ENCODE assay signal across 15 mouse cellular contexts in the genomic region with DNA sequence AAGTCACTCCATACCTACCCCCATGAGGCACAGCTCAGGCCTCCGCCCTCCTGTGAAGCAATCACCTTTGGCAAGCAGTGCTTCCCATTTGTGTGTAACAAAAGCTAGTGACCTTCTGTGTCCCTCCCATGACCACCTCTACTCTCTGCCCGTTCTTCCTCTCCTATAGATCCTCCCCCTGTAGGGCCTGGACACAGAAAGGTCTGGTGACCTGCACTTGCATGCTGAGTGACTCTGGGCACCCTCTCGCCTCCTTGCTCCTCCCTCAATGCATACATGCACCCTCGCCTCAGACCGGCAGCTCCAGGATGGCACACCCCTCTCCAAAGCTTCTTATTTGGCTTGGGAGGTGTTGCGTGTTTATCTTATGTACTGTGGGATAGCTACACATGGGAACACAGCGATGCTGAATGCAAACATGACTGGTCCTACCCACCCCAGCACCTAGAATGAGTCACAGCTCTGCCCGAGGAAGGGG. TPM values are rescaled to one million over a fixed set of nuclear protein-coding genes. Genes with fewer than 3 reads are reported as not detected.
DNase-seq lines count a peak whose midpoint lies in the region; ATAC-seq and TF ChIP-seq lines count a peak whose summit lies in the region.
"Had no signal": no experiment of that assay in that cellular context is flagged by ENCODE, and none has a peak within 500 bp of the region (broad histone marks: within the 10 kb centered on the region; RNA-seq: fewer than 3 reads in every experiment).

No protein-coding gene starts in this region.

- no peak overlapping the region for H3K9ac ChIP-seq in intestine, postnatal 0 days (ENCODE audit: low read depth, low read length)
- H3K9ac ChIP-seq in stomach, embryonic 16.5 days (ENCODE audit: low read length) = no peak overlapping the region
- H3K9ac ChIP-seq in forebrain, embryonic 13.5 days = no peak overlapping the region
- H3K9ac ChIP-seq in forebrain, postnatal 0 days = no peak overlapping the region
- H3K9ac ChIP-seq: embryonic facial prominence, embryonic 13.5 days had no signal

- H3K4me3 ChIP-seq in kidney, adult 2 months (ENCODE audit: insufficient read depth, low read depth, low read length) = no peak overlapping the region
- no peak overlapping the region for H3K4me3 ChIP-seq in intestine, postnatal 0 days (ENCODE audit: low read depth, low read length)
- no peak overlapping the region for H3K4me3 ChIP-seq in stomach, embryonic 16.5 days (replicated peaks; ENCODE audit: low read length)
- no peak overlapping the region for H3K4me3 ChIP-seq in forebrain, embryonic 13.5 days
- H3K4me3 ChIP-seq in forebrain, postnatal 0 days (ENCODE audit: low read depth, low read length) = no peak overlapping the region
- H3K4me3 ChIP-seq: embryonic facial prominence, embryonic 13.5 days had no signal

- no peak overlapping the region for H3K4me2 ChIP-seq in intestine, postnatal 0 days (replicated peaks; ENCODE audit: low read depth)
- H3K4me2 ChIP-seq in stomach, embryonic 16.5 days (ENCODE audit: low read depth, low read length) = no peak overlapping the region
- H3K4me2 ChIP-seq in forebrain, embryonic 13.5 days = no peak overlapping the region
- no peak overlapping the region for H3K4me2 ChIP-seq in forebrain, postnatal 0 days (ENCODE audit: low read depth)
- H3K4me2 ChIP-seq: embryonic facial prominence, embryonic 13.5 days had no signal

- no peaks in the 10 kb centered on the region for H3K9me3 ChIP-seq in intestine, postnatal 0 days (ENCODE audit: control insufficient read depth)
- no peaks in the 10 kb centered on the region for H3K9me3 ChIP-seq in stomach, embryonic 16.5 days (replicated peaks; ENCODE audit: control insufficient read depth, low read length)
- H3K9me3 ChIP-seq in forebrain, embryonic 13.5 days (replicated peaks) = no peaks in the 10 kb centered on the region
- no peaks in the 10 kb centered on the region for H3K9me3 ChIP-seq in forebrain, postnatal 0 days (ENCODE audit: low read length)
- H3K9me3 ChIP-seq: embryonic facial prominence, embryonic 13.5 days had no signal

- 0 out of 2 replicates have a peak overlapping the region, but pooled peaks have one; percentile 21 for H3K27ac ChIP-seq in kidney, adult 2 months (ENCODE audit: insufficient read depth, low read depth, low read length)
- H3K27ac ChIP-seq in intestine, postnatal 0 days (ENCODE audit: low read depth, low read length) = peak overlapping the region; percentile 50
- peak overlapping the region; percentile 76 for H3K27ac ChIP-seq in stomach, embryonic 16.5 days (ENCODE audit: low read length)
- H3K27ac ChIP-seq in forebrain, embryonic 13.5 days = no peak overlapping the region
- H3K27ac ChIP-seq in forebrain, postnatal 0 days (ENCODE audit: low read depth, low read length) = no peak overlapping the region
- H3K27ac ChIP-seq: embryonic facial prominence, embryonic 13.5 days had no signal

- no peak for TF ChIP-seq POLR2A in kidney, adult 2 months (IDR thresholded peaks at IDR 0.05; ENCODE audit: low read depth, low read length)

- H3K4me1 ChIP-seq in kidney, adult 2 months (ENCODE audit: control insufficient read depth, insufficient read depth, low read length) = peaks cover 52% of the 10 kb centered on the region
- peaks cover 17% of the 10 kb centered on the region; the same call in 1 of the 2 replicates for H3K4me1 ChIP-seq in intestine, postnatal 0 days (replicated peaks; ENCODE audit: control insufficient read depth, insufficient read depth, low read length)
- peaks cover 59% of the 10 kb centered on the region for H3K4me1 ChIP-seq in stomach, embryonic 16.5 days (ENCODE audit: control insufficient read depth, insufficient read depth, low read length)
- peaks cover 12% of the 10 kb centered on the region; the same call in 1 of the 2 replicates for H3K4me1 ChIP-seq in forebrain, embryonic 13.5 days
- H3K4me1 ChIP-seq in forebrain, postnatal 0 days (ENCODE audit: insufficient read depth) = no peaks in the 10 kb centered on the region

- no peaks in the 10 kb centered on the region for H3K27me3 ChIP-seq in kidney, adult 2 months (replicated peaks; ENCODE audit: control insufficient read depth, insufficient read depth, low read length)
- H3K27me3 ChIP-seq in intestine, postnatal 0 days (replicated peaks; ENCODE audit: control insufficient read depth, insufficient read depth, low read length) = no peaks in the 10 kb centered on the region
- no peaks in the 10 kb centered on the region for H3K27me3 ChIP-seq in stomach, embryonic 16.5 days (ENCODE audit: control insufficient read depth, insufficient read depth, low read length)
- peaks cover 7% of the 10 kb centered on the region for H3K27me3 ChIP-seq in forebrain, embryonic 13.5 days
- no peaks in the 10 kb centered on the region for H3K27me3 ChIP-seq in forebrain, postnatal 0 days (ENCODE audit: insufficient read depth, low read length)
- H3K27me3 ChIP-seq: embryonic facial prominence, embryonic 13.5 days had no signal

- TF ChIP-seq CTCF in kidney, adult 2 months (conservative IDR thresholded peaks at IDR 0.05; ENCODE audit: insufficient read depth, insufficient read length, low read depth, low read length) = no peak
- TF ChIP-seq CTCF in intestine, postnatal 0 days (IDR thresholded peaks at IDR 0.05; ENCODE audit: low read depth) = no peak
- no peak for TF ChIP-seq CTCF in forebrain, postnatal 0 days (IDR thresholded peaks at IDR 0.05; ENCODE audit: low read depth)

- 89% methylated on average over 8 of the region's 8 CpGs for WGBS in kidney, adult 2 months
- WGBS in intestine, postnatal 0 days = 51% methylated on average over 8 of the region's 8 CpGs
- 71% methylated on average over 8 of the region's 8 CpGs for WGBS in stomach, embryonic 16.5 days
- WGBS in forebrain, embryonic 13.5 days = 93% methylated on average over 8 of the region's 8 CpGs
- WGBS in forebrain, postnatal 0 days = 91% methylated on average over 8 of the region's 8 CpGs

- ATAC-seq in intestine, postnatal 0 days = no peak
- peak; percentile 65 for ATAC-seq in stomach, embryonic 16.5 days (ENCODE audit: insufficient read depth, low FRiP score)
- ATAC-seq in forebrain, embryonic 13.5 days = no peak
- ATAC-seq in forebrain, postnatal 0 days = no peak

- DNase-seq in kidney, adult 2 months = no peak
- DNase-seq in kidney, adult 11 months = no peak
- peak; percentile 36 for DNase-seq in lung, postnatal 14 days
- no peak for DNase-seq in left cerebral cortex, adult 11 months (ENCODE audit: low spot score)
- no peak for DNase-seq in forebrain, postnatal 0 days
- DNase-seq: gastrocnemius, postnatal 36 days; midbrain, embryonic 14.5 days; right cerebral cortex, postnatal 4 days; thymus, postnatal 25 days had no signal

- no peaks in the 10 kb centered on the region for H3K36me3 ChIP-seq in kidney, adult 2 months (ENCODE audit: control insufficient read depth, insufficient read depth, low read length)
- peaks cover 8% of the 10 kb centered on the region for H3K36me3 ChIP-seq in intestine, postnatal 0 days (ENCODE audit: control insufficient read depth, insufficient read depth)
- H3K36me3 ChIP-seq in stomach, embryonic 16.5 days (ENCODE audit: control insufficient read depth, insufficient read depth, low read length) = no peaks in the 10 kb centered on the region
- no peaks in the 10 kb centered on the region for H3K36me3 ChIP-seq in forebrain, embryonic 13.5 days (ENCODE audit: poor library complexity, severe bottlenecking)
- H3K36me3 ChIP-seq in forebrain, postnatal 0 days (ENCODE audit: insufficient read depth) = no peaks in the 10 kb centered on the region
- H3K36me3 ChIP-seq: embryonic facial prominence, embryonic 13.5 days had no signal

RNA-seq across cellular contexts. Expression of a gene that starts 21.0 kb away (rescaled TPM):
- polyA plus RNA-seq in kidney, adult 2 months (2012; rRNA removed) = 59.6 and 60.4 TPM in 2 replicates
- polyA plus RNA-seq in intestine, postnatal 0 days (2015; fragmentation: Nextera tagmentation; extraction: Ambion mirVana) = 212 and 256 TPM in 2 replicates
- polyA plus RNA-seq in stomach, embryonic 16.5 days (2015; fragmentation: Nextera tagmentation; extraction: Ambion mirVana) = 79.2 and 87.9 TPM in 2 replicates
- 3.4 and 4.5 TPM in 2 replicates for polyA plus RNA-seq in forebrain, embryonic 13.5 days (2015; fragmentation: Nextera tagmentation; extraction: Ambion mirVana)
- 3.5 and 5.7 TPM in 2 replicates for total RNA-seq in forebrain, postnatal 0 days (2014; rRNA removed)
- 6.1 and 7.4 TPM in 2 replicates for polyA plus RNA-seq in forebrain, postnatal 0 days (2015; fragmentation: Nextera tagmentation; extraction: Ambion mirVana)

RNA-seq across cellular contexts. Expression of a gene that starts 48.2 kb away (rescaled TPM):
- 0.18 and 0.28 TPM in 2 replicates for polyA plus RNA-seq in kidney, adult 2 months (2012; rRNA removed)
- polyA plus RNA-seq in intestine, postnatal 0 days (2015; fragmentation: Nextera tagmentation; extraction: Ambion mirVana) = 1.2 and 1.4 TPM in 2 replicates
- polyA plus RNA-seq in stomach, embryonic 16.5 days (2015; fragmentation: Nextera tagmentation; extraction: Ambion mirVana) = 5.3 and 5.8 TPM in 2 replicates
- 1.5 and 3.0 TPM in 2 replicates for polyA plus RNA-seq in forebrain, embryonic 13.5 days (2015; fragmentation: Nextera tagmentation; extraction: Ambion mirVana)
- 2.0 and 3.9 TPM in 2 replicates for total RNA-seq in forebrain, postnatal 0 days (2014; rRNA removed)
- 3.5 and 4.6 TPM in 2 replicates for polyA plus RNA-seq in forebrain, postnatal 0 days (2015; fragmentation: Nextera tagmentation; extraction: Ambion mirVana)
- total RNA-seq: common myeloid progenitor, adult 5-6 weeks; hematopoietic stem cell, adult 5-6 weeks had no signal

Comparison
In these comparisons a context has a peak if more than half of its experiments do, and no peak if none do; other contexts are left out.
1. H3K27ac ChIP-seq: peak in kidney, adult 2 months (single experiment), intestine, postnatal 0 days (single experiment) and stomach, embryonic 16.5 days (single experiment); none in forebrain, embryonic 13.5 days (single experiment) and forebrain, postnatal 0 days (single experiment).